Mouse (Mus musculus): ENCODE measurements around the gene Nrd1.

Nrd1 gene

GRCm38 (mm10) chr4:108999999-109000950 lies at the start of gene Nrd1:
TSS of gene Nrd1 (plus strand) at chr4:109000655.
- DNase-seq (ENCODE audit: low spot score): peak; percentile 99

- no peak for DNase-seq (ENCODE audit: low spot score)
These were observed 48.8 kb upstream of the Nrd1 start for GRCm38 (mm10) chr4:108951663-108952062.

- DNase-seq (ENCODE audit: low spot score): no peak
These were observed 40.8 kb upstream of the Nrd1 start for GRCm38 (mm10) chr4:108959696-108960095.

- DNase-seq (ENCODE audit: low spot score): peak; percentile 12
These were observed 39.6 kb upstream of the Nrd1 start for GRCm38 (mm10) chr4:108960619-108961460.

GRCm38 (mm10) chr4:108963017-108963416 lies 37.4 kb upstream of the Nrd1 start:
- no peak for DNase-seq (ENCODE audit: low spot score)

GRCm38 (mm10) chr4:108969517-108969916 lies 30.9 kb upstream of the Nrd1 start:
- DNase-seq (ENCODE audit: low spot score): no peak

- no peak for DNase-seq (ENCODE audit: low spot score)
These were observed 29.4 kb upstream of the Nrd1 start for GRCm38 (mm10) chr4:108971054-108971453.

GRCm38 (mm10) chr4:108976458-108977071 lies 23.9 kb upstream of the Nrd1 start:
- DNase-seq (ENCODE audit: low spot score): peak; percentile 22

GRCm38 (mm10) chr4:108986833-108987472 lies 13.5 kb upstream of the Nrd1 start:
- no peak for DNase-seq (ENCODE audit: low spot score)

GRCm38 (mm10) chr4:108987473-108987842 lies 13.0 kb upstream of the Nrd1 start:
- no peak for DNase-seq (ENCODE audit: low spot score)

GRCm38 (mm10) chr4:108989430-108989829 lies 11.0 kb upstream of the Nrd1 start:
- DNase-seq (ENCODE audit: low spot score): no peak

GRCm38 (mm10) chr4:108990032-108990431 lies 10.4 kb upstream of the Nrd1 start:
- DNase-seq (ENCODE audit: low spot score): peak; percentile 24

- DNase-seq (ENCODE audit: low spot score): no peak
These were observed 9.9 kb upstream of the Nrd1 start for GRCm38 (mm10) chr4:108990571-108990970.

- DNase-seq (ENCODE audit: low spot score): no peak
These were observed 8.6 kb upstream of the Nrd1 start for GRCm38 (mm10) chr4:108991811-108992210.

GRCm38 (mm10) chr4:108992978-108993377 lies 7.5 kb upstream of the Nrd1 start:
- DNase-seq (ENCODE audit: low spot score): no peak

GRCm38 (mm10) chr4:109000961-109001360 lies 506 bp downstream of the Nrd1 start:
- DNase-seq (ENCODE audit: low spot score): no peak

GRCm38 (mm10) chr4:109008046-109008445 lies 7.6 kb downstream of the Nrd1 start:
- DNase-seq (ENCODE audit: low spot score): no peak

- DNase-seq (ENCODE audit: low spot score): no peak
These were observed 13.6 kb downstream of the Nrd1 start for GRCm38 (mm10) chr4:109014091-109014490.

- no peak for DNase-seq (ENCODE audit: low spot score)
These were observed 17.0 kb downstream of the Nrd1 start for GRCm38 (mm10) chr4:109017441-109017840.

- DNase-seq (ENCODE audit: low spot score): no peak
These were observed 18.8 kb downstream of the Nrd1 start for GRCm38 (mm10) chr4:109019301-109019700.

GRCm38 (mm10) chr4:109021976-109022375 lies 21.5 kb downstream of the Nrd1 start:
- DNase-seq (ENCODE audit: low spot score): no peak

GRCm38 (mm10) chr4:109025061-109025460 lies 24.6 kb downstream of the Nrd1 start:
- DNase-seq (ENCODE audit: low spot score): no peak
